Mouse (Mus musculus): Measurements from ENCODE around the gene Cx3cl1. TPM values are rescaled to one million over a fixed set of nuclear protein-coding genes. Genes with fewer than 3 reads are reported as not detected.

The Cx3cl1 gene
- 2.7 and 5.3 TPM in 2 replicates for polyA plus RNA-seq (2016; fragmentation: Nextera tagmentation; extraction: Ambion mirVana)

DNA sequence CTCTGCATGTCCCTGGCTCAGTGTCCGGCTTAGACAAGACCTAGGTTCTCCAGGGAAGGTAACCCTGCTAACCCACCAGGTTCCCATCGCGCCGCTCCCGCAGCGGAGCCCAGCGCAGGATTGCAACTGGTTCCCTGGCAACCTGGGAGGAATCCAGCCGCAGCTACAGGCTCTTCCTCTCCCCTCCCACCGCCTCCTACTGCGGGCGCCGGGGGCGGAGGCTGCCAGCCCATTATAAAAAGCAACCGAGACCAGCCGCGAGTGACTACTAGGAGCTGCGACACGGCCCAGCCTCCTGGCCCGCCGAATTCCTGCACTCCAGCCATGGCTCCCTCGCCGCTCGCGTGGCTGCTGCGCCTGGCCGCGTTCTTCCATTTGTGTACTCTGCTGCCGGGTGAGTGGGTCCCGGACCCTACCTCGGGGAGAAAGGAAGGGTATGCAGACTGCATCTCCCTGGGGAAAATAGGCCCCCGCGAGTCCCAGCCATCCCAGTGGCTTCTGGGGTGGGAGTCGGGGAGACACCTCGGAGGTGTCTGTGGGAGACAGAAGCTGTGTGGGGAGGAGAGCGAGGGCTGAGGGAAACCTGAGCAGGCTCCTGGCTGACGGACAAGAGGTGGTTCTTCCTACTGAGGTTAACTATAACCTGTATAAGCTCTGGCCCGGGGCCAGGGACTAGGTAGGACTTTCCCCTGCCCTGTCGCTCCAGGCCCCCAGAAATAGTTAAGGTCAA, at the start of gene Cx3cl1:
TSS of gene Cx3cl1 (plus strand) at position 69 of the 730 bp plus-strand sequence.
- peak within 1 kb of the TSS; percentile 74 for H3K27ac ChIP-seq
- under 1% methylated on average over 38 of the region's 38 CpGs for WGBS

DNA sequence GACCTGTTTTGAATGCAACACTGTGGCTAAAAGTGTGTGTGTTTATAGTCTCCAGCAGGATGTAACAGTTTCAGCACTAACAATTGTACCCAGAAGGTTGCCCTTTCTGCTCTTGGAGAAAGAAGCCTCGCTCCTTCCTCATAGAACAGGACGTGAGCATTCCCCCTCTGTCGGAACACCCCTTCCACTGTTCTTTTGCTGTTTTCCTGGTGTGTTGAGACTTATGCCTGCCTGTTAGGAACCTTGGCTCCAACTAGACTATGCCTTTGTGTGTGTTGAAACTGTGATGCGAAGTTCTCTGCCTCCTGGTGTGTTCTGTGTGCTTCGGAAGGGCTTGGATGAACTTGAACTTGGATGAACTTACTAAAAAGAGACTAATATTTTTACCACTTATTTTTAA, 45.8 kb upstream of the Cx3cl1 start:
- Histone ChIP-seq H3K4me1 (peaks cover 4% of the 10 kb centered on the region; the same call in 1 of the 2 replicates), H3K36me3 (no peaks in the 10 kb centered on the region), H3K27me3 (ENCODE audit: low read depth, poor library complexity, severe bottlenecking) (no peaks in the 10 kb centered on the region), H3K27ac (no peak overlapping the region), H3K4me3 (no peak overlapping the region), H3K9me3 (replicated peaks) (no peaks in the 10 kb centered on the region)
- 84% methylated on average over 5 of the region's 5 CpGs for WGBS
- DNase-seq (ENCODE audit: low spot score) = no peak

More for the DNA sequence above, at the start of gene Cx3cl1:
- peak within 1 kb of the TSS; percentile 61 for H3K4me3 ChIP-seq
- DNase-seq (ENCODE audit: low spot score) = peak; percentile 82
- no peaks in the 10 kb centered on the region for H3K36me3 ChIP-seq
- no peaks in the 10 kb centered on the region for H3K9me3 ChIP-seq (replicated peaks)
- peaks cover 33% of the 10 kb centered on the region for H3K4me1 ChIP-seq
- peaks cover 79% of the 10 kb centered on the region for H3K27me3 ChIP-seq (ENCODE audit: low read depth, poor library complexity, severe bottlenecking)

DNA sequence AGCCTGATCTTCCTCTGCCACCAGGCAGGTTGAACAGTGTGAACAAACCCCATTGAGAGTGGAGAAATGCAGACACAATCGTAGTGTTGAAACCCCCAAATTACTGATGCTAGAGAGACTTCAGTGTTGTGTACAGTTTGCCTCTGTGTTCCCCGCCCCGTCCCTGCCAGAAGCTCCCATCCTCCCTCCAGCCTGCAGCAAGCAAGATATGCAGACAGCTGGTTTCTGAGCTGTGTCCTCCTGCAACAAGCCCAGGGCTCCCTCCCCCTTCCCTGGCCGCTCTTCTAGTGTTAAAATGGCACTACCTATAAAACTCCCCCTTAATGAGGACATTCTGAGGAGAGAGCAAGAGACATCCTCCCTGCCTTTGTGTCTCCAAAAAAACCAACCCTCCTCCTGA, 42.5 kb upstream of the Cx3cl1 start:
- H3K9me3 ChIP-seq (replicated peaks) = no peaks in the 10 kb centered on the region
- peaks cover 4% of the 10 kb centered on the region; the same call in 1 of the 2 replicates for H3K4me1 ChIP-seq
- no peak for DNase-seq (ENCODE audit: low spot score)
- H3K27me3 ChIP-seq (ENCODE audit: low read depth, poor library complexity, severe bottlenecking) = no peaks in the 10 kb centered on the region
- no peaks in the 10 kb centered on the region for H3K36me3 ChIP-seq
- H3K27ac ChIP-seq = no peak overlapping the region
- 66% methylated on average over 4 of the region's 4 CpGs for WGBS
- H3K4me3 ChIP-seq = no peak overlapping the region

DNA sequence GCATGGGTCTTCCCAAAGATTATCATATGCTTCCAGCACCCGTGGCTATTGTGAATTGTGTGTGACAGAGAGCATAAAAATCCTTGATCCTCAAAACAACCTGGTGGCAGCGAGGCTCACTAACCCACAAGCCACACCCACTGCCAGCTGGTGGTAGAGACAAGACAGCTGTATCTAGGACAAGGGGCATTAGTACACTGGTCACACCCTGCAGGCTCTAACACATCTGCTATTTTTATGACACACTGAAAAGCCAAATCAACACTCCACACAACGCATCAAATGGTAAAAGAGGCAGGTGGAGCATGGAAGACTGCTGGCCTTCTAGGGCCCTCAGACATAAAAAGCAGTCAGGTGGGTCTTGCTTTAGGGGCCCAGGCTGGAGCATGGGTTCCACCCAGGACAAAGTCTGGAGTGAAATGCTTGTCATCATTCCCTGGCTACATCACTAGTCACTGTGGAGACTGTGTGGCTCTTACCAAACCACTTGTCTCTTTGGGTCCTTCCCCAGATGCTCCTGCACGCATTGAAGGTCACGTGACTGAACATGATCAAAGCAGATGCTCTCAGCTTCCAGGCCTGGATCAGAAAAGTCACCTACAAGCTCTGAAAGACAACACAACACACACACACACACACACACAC, 37.9 kb upstream of the Cx3cl1 start:
- DNase-seq (ENCODE audit: low spot score) = no peak
- Histone ChIP-seq H3K27ac (no peak overlapping the region), H3K4me3 (no peak overlapping the region), H3K9me3 (replicated peaks) (no peaks in the 10 kb centered on the region), H3K4me1 (peaks cover 4% of the 10 kb centered on the region; the same call in 1 of the 2 replicates), H3K27me3 (ENCODE audit: low read depth, poor library complexity, severe bottlenecking) (no peaks in the 10 kb centered on the region), H3K36me3 (no peaks in the 10 kb centered on the region)
- WGBS = 75% methylated on average over 5 of the region's 5 CpGs

DNA sequence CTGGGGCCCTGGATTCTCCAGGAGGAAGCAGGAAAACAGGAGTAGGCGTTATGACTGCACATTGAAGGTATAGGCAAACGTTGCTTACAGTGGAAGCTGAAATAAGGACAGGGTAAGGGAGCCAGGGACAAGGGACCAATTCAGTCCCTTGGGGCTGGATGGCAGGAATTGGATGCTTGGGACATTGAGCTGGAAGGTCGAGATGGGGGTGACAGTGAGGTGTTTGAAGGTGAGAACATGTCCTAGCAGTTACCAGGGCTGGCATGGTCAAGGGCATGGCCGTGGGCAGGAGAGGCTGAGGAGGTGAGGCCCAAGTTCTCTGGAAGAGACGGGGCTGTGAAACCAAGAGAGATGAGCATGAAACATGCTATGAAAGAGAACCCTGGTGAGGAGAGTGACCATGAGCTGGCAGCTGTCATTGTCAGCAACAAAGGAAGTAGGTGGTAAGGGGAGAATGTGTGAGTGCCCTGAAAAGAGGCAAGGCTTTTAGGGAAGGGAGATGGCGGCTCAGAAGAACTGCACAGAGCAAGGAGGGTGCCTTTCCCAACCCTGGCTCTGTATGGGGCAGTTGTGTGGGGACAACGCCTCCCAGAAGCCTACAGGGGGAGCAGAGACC, 37.0 kb upstream of the Cx3cl1 start:
- no peak for DNase-seq (ENCODE audit: low spot score)

DNA sequence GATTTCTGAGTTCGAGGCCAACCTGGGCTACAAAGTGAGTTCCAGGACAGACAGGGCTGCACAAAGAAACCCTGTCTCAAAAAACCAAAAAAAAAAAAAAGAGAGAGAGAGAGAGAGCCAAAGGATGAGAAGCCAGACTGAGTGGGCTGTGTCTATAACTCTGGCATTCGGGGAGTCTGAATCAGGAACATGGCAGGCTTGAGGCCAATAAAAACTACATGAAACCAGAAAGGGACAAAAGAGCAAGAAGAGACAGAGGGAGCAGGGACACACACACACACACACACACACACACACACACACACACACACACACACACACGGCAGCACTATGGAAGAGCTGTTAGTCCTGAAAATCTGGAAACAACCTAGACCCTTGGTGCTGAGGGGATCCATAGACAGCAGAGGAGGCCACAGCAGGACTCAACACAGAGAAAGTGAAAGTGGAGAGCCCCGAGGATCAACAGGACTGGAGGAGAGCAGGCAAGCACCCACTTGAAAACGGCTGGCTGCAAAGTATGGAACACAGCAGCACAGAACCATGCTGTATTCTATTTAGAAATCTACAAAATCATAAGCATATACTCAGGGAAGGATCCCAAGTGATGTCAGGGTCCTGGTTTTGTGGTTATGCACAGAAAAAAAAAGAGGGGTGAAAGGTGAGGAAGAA, 36.2 kb upstream of the Cx3cl1 start:
- Histone ChIP-seq H3K36me3 (no peaks in the 10 kb centered on the region), H3K4me1 (no peaks in the 10 kb centered on the region), H3K27me3 (ENCODE audit: low read depth, poor library complexity, severe bottlenecking) (no peaks in the 10 kb centered on the region), H3K9me3 (replicated peaks) (no peaks in the 10 kb centered on the region), H3K4me3 (no peak overlapping the region), H3K27ac (no peak overlapping the region)
- no peak for DNase-seq (ENCODE audit: low spot score)
- 80% methylated on average over 5 of the region's 5 CpGs for WGBS

More for the DNA sequence above, 37.0 kb upstream of the Cx3cl1 start:
- no peak overlapping the region for H3K4me3 ChIP-seq
- H3K27ac ChIP-seq = no peak overlapping the region; the same call in 1 of the 2 replicates
- H3K27me3 ChIP-seq (ENCODE audit: low read depth, poor library complexity, severe bottlenecking) = no peaks in the 10 kb centered on the region
- WGBS = 74% methylated on average over 7 of the region's 7 CpGs
- no peaks in the 10 kb centered on the region for H3K4me1 ChIP-seq
- H3K9me3 ChIP-seq (replicated peaks) = no peaks in the 10 kb centered on the region
- no peaks in the 10 kb centered on the region for H3K36me3 ChIP-seq

DNA sequence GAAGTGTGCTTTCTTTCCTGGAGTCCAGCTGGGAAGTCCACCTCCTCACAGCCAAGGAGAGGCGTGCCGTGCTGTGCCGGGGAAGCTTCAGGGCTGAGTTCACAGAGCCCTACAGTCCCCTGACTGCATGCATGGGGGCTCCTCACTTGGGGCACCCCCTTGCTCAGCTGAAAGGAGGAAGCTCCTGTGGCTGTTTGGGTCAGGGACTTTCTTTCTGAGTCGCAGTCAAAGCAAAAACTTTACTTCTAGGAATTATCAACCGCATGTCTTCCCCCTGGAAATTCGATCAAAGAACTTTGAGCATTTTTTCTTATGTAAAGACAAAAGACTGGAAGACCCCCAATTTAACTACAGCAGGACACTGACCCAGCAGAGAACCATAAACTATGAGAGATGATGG, 32.0 kb upstream of the Cx3cl1 start:
- 88% methylated on average over 6 of the region's 6 CpGs for WGBS
- no peak overlapping the region for H3K4me3 ChIP-seq
- no peak overlapping the region for H3K27ac ChIP-seq
- no peaks in the 10 kb centered on the region for H3K27me3 ChIP-seq (ENCODE audit: low read depth, poor library complexity, severe bottlenecking)
- no peaks in the 10 kb centered on the region for H3K9me3 ChIP-seq (replicated peaks)
- no peaks in the 10 kb centered on the region for H3K36me3 ChIP-seq
- no peaks in the 10 kb centered on the region for H3K4me1 ChIP-seq
- no peak for DNase-seq (ENCODE audit: low spot score)

DNA sequence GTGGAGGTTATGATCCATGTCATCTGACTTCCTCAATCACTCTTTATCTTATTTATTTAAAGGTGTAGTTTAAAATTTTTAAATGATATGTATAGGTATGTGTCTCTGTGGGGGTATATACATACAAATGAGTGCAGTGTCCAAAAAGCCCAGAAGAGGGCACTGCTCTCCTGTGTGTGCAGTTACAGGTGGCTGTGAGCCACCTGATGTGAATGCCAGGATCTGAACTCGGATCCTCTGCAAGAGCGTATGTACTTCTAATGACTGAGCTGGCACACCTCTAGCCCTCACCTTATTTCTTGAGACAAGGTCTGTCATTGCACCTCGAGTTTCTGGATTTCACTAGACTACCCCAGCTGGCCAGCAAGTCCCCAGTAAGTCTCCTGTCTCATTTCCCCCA, 31.2 kb upstream of the Cx3cl1 start:
- 92% methylated on average over 3 of the region's 3 CpGs for WGBS
- H3K4me1 ChIP-seq = no peaks in the 10 kb centered on the region
- H3K4me3 ChIP-seq = no peak overlapping the region
- no peaks in the 10 kb centered on the region for H3K27me3 ChIP-seq (ENCODE audit: low read depth, poor library complexity, severe bottlenecking)
- no peak overlapping the region for H3K27ac ChIP-seq
- no peaks in the 10 kb centered on the region for H3K9me3 ChIP-seq (replicated peaks)
- no peak for DNase-seq (ENCODE audit: low spot score)
- H3K36me3 ChIP-seq = no peaks in the 10 kb centered on the region

DNA sequence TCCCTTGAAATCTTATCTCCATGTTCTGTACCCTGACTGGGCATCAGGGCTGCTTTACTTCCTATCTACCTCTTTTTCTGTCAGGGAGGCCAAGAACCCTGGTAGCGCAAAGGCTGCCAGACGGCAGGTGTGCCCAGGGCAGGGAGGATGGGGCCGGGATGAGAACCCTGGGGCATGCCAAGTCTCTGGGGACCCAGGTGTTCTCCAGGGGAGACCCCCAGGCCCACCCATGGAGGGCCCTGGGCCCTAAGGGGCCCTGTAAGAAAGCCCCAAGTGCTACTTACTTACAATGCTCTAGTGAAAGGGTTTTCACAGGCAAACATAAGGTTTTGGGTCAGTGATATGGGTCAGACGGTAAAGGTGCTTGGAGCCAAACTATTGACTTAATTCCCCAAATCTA, 30.1 kb upstream of the Cx3cl1 start:
- Histone ChIP-seq H3K9me3 (replicated peaks) (no peaks in the 10 kb centered on the region), H3K27me3 (ENCODE audit: low read depth, poor library complexity, severe bottlenecking) (no peaks in the 10 kb centered on the region), H3K27ac (no peak overlapping the region), H3K36me3 (no peaks in the 10 kb centered on the region), H3K4me1 (no peaks in the 10 kb centered on the region), H3K4me3 (no peak overlapping the region)
- 92% methylated on average over 4 of the region's 4 CpGs for WGBS
- no peak for DNase-seq (ENCODE audit: low spot score)

DNA sequence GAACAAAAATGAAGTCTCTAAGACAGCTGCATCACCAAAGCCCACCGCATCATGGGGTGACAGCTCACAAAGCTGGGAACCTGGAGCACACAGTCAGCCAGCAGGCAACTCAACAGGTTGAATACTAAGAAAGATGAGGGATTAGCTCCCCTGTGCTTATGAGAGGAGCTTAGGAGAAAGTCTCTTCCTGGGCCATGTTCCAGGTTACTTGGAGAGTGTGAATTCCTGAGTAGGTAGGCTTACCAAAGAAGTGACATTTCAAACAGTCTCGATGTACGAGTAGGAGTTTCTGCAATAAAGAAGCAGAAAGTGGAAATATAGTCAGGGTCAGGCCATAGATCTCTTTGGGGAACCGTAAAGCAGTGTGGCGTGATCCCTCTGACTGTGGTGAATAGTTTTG, 27.3 kb upstream of the Cx3cl1 start:
- H3K9me3 ChIP-seq (replicated peaks) = no peaks in the 10 kb centered on the region
- H3K27ac ChIP-seq = no peak overlapping the region
- no peaks in the 10 kb centered on the region for H3K4me1 ChIP-seq
- H3K4me3 ChIP-seq = no peak overlapping the region
- no peaks in the 10 kb centered on the region for H3K27me3 ChIP-seq (ENCODE audit: low read depth, poor library complexity, severe bottlenecking)
- 96% methylated on average over 5 of the region's 5 CpGs for WGBS
- H3K36me3 ChIP-seq = no peaks in the 10 kb centered on the region
- DNase-seq (ENCODE audit: low spot score) = no peak

DNA sequence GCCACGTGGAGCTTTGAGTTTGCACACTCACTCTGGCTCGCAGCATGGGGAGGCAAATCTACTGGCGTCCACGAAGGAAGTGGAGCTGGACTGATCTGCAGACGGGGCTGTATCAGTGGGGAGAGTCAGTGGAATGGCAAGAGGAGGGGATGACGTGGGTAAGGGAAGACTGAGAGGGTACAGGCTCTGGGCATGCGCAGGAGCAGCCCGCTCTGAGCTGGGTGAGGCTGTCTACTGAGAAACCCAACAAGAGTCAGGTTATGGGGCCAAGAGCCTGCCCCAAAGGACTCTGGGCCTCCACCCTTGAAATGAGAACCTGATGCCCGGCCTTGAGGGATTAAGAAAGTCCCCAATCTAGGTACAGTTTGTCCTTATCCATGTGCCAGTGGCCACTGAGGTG, 26.8 kb upstream of the Cx3cl1 start:
- Histone ChIP-seq H3K27ac (no peak overlapping the region), H3K4me3 (no peak overlapping the region), H3K27me3 (ENCODE audit: low read depth, poor library complexity, severe bottlenecking) (no peaks in the 10 kb centered on the region), H3K36me3 (no peaks in the 10 kb centered on the region), H3K4me1 (no peaks in the 10 kb centered on the region), H3K9me3 (replicated peaks) (no peaks in the 10 kb centered on the region)
- no peak for DNase-seq (ENCODE audit: low spot score)
- 86% methylated on average over 9 of the region's 9 CpGs for WGBS

DNA sequence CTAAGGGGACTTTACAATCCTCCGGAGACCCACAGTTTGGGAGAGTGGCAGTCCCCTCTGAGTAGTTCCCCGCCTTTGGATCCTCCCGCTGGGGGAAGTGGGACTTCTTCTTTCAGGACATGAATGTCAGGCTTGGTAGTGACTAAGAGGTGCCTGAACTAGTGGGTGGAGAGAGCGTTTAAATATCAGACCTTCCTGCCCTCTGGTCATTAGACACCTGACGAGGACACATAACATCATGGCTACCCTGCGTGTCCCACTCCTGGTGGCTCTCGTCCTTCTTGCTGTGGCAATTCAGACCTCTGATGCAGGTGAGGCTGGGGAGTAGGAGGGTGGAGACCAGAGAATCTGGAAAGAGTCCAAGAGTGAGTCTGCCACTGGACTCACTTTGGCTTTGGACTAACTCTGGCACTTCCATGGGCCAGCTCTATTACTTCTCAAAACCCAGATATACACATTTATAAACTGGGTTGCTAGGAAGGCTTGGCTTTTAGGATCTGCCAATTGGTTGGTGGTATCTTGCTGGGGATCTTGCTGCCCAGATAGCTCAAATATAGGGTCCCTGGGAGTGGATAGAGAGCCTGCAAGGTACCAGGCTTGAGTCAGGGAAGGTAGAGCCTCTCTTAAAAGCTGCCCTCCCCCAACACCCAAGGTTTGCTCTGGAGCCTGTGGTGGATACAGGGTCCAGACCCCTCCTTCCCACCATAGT, 26.2 kb upstream of the Cx3cl1 start, which contains the start of gene Ccl22:
TSS of gene Ccl22 (plus strand) at position 115 of the 709 bp plus-strand sequence.
- Histone ChIP-seq H3K4me3 (no peak within 1 kb of the TSS), H3K36me3 (no peaks in the 10 kb centered on the region), H3K4me1 (no peaks in the 10 kb centered on the region), H3K9me3 (replicated peaks) (no peaks in the 10 kb centered on the region), H3K27ac (no peak within 1 kb of the TSS), H3K27me3 (ENCODE audit: low read depth, poor library complexity, severe bottlenecking) (no peaks in the 10 kb centered on the region)
- WGBS = 88% methylated on average over 7 of the region's 7 CpGs
- DNase-seq (ENCODE audit: low spot score) = no peak
